Mouse (Mus musculus) hindbrain, embryonic 12.5 days (tissue): ENCODE measurements at regions not wholly inside any gene's neighbourhood (a gene's known extent, or its start where the extent isn't known, plus 50 kb on each side); places are given as distances from the start of the nearest gene placed in this dataset.

Experiments
- ATAC-seq: fragments of 200-750 bp; cut with Nextera tagmentation; 2 replicates; pipeline ENCODE4 v1.8.0; 2017; ENCODE audit warnings: moderate TSS enrichment; ENCODE audit not compliant: low FRiP score
- H3K27ac ChIP-seq: fragments of 300-500 bp; sonication (generic); 2 replicates; pipeline ENCODE4 v1.5.1; 2016; ENCODE audit warnings: mild to moderate bottlenecking
- H3K27me3 ChIP-seq: fragments of 300-500 bp; sonication (generic); 2 replicates; pipeline ENCODE4 v1.6.1; 2016; ENCODE audit warnings: mild to moderate bottlenecking
- H3K36me3 ChIP-seq: fragments of 300-500 bp; sonication (generic); 2 replicates; pipeline ENCODE4 v1.6.1; 2016; ENCODE audit warnings: mild to moderate bottlenecking
- H3K4me1 ChIP-seq: fragments of 300-500 bp; sonication (generic); 2 replicates; pipeline ENCODE4 v1.6.1; 2016
- H3K4me2 ChIP-seq: fragments of 300-500 bp; sonication (generic); replicated peaks from 2 replicates; pipeline ENCODE4 v1.6.1; 2016; ENCODE audit warnings: mild to moderate bottlenecking
- H3K4me3 ChIP-seq: fragments of 300-500 bp; sonication (generic); 2 replicates; pipeline ENCODE4 v1.5.1; 2016; ENCODE audit warnings: mild to moderate bottlenecking
- H3K9ac ChIP-seq: fragments of 300-500 bp; sonication (generic); 2 replicates; pipeline ENCODE4 v1.6.1; 2016; ENCODE audit warnings: mild to moderate bottlenecking, moderate library complexity
- H3K9me3 ChIP-seq: fragments of 300-500 bp; sonication (generic); replicated peaks from 2 replicates; pipeline ENCODE4 v1.6.1; 2016; ENCODE audit warnings: mild to moderate bottlenecking
- WGBS: fragments of 180-500 bp; shearing (Covaris S2); methylation state at CpG from one replicate; pipeline ENCODE4 v1.1.7; 2016; 5-methylcytosine and 5-hydroxymethylcytosine counted together

- no peaks in the 10 kb centered on the region for H3K9me3 ChIP-seq
- WGBS = 44% methylated on average over 5 of the region's 5 CpGs
- ATAC-seq = no peak
- no peak overlapping the region for H3K9ac ChIP-seq
- H3K27ac ChIP-seq = no peak overlapping the region
- no peaks in the 10 kb centered on the region for H3K27me3 ChIP-seq
- no peak overlapping the region for H3K4me3 ChIP-seq
- H3K4me1 ChIP-seq = no peaks in the 10 kb centered on the region
- no peaks in the 10 kb centered on the region for H3K36me3 ChIP-seq
- H3K4me2 ChIP-seq = no peak overlapping the region
These were observed 100.6 kb downstream of the Slc17a6 start for GRCm38 (mm10) chr7:51722420-51722819.

- no peaks in the 10 kb centered on the region for H3K9me3 ChIP-seq
- H3K4me1 ChIP-seq = no peaks in the 10 kb centered on the region
- H3K36me3 ChIP-seq = no peaks in the 10 kb centered on the region
- H3K27ac ChIP-seq = no peak overlapping the region
- WGBS = 84% methylated on average over 5 of the region's 5 CpGs
- no peaks in the 10 kb centered on the region for H3K27me3 ChIP-seq
- ATAC-seq = no peak
- H3K4me3 ChIP-seq = no peak overlapping the region
- H3K9ac ChIP-seq = no peak overlapping the region
- no peak overlapping the region for H3K4me2 ChIP-seq
These were observed 102.1 kb downstream of the Slc17a6 start for GRCm38 (mm10) chr7:51723955-51724354.

GRCm38 (mm10) chr7:51736285-51736684, 114.5 kb downstream of the Slc17a6 start:
- 0 out of 2 replicates have a peak, but pooled peaks have one; percentile 71 for ATAC-seq
- Histone ChIP-seq H3K27me3 (no peaks in the 10 kb centered on the region), H3K36me3 (no peaks in the 10 kb centered on the region), H3K9me3 (no peaks in the 10 kb centered on the region), H3K9ac (no peak overlapping the region), H3K27ac (peak overlapping the region; percentile 66), H3K4me2 (no peak overlapping the region), H3K4me1 (peaks cover 9% of the 10 kb centered on the region; the same call in 1 of the 2 replicates), H3K4me3 (no peak overlapping the region)
- 55% methylated on average over 2 of the region's 2 CpGs for WGBS

GRCm38 (mm10) chr7:51739590-51739989, 117.8 kb downstream of the Slc17a6 start:
- Histone ChIP-seq H3K9ac (no peak overlapping the region), H3K4me1 (peaks cover 9% of the 10 kb centered on the region; the same call in 1 of the 2 replicates), H3K36me3 (no peaks in the 10 kb centered on the region), H3K4me2 (no peak overlapping the region), H3K9me3 (no peaks in the 10 kb centered on the region), H3K27me3 (no peaks in the 10 kb centered on the region), H3K27ac (peak overlapping the region; percentile 53; the same call in 1 of the 2 replicates), H3K4me3 (no peak overlapping the region)
- WGBS = 68% methylated on average over 5 of the region's 5 CpGs
- peak; percentile 71 for ATAC-seq

GRCm38 (mm10) chr7:51740928-51741327, 119.1 kb downstream of the Slc17a6 start:
- H3K9ac ChIP-seq = no peak overlapping the region
- no peaks in the 10 kb centered on the region for H3K36me3 ChIP-seq
- no peak for ATAC-seq
- peak overlapping the region; percentile 41 for H3K27ac ChIP-seq
- WGBS = 85% methylated on average over 5 of the region's 5 CpGs
- H3K4me3 ChIP-seq = no peak overlapping the region
- no peak overlapping the region for H3K4me2 ChIP-seq
- H3K27me3 ChIP-seq = no peaks in the 10 kb centered on the region
- peaks cover 13% of the 10 kb centered on the region for H3K4me1 ChIP-seq
- no peaks in the 10 kb centered on the region for H3K9me3 ChIP-seq

GRCm38 (mm10) chr7:51742720-51743119, 119.1 kb upstream of the Gas2 start:
- Histone ChIP-seq H3K4me2 (no peak overlapping the region), H3K9ac (no peak overlapping the region), H3K4me1 (peaks cover 6% of the 10 kb centered on the region; the same call in 1 of the 2 replicates), H3K36me3 (no peaks in the 10 kb centered on the region), H3K9me3 (no peaks in the 10 kb centered on the region), H3K27me3 (no peaks in the 10 kb centered on the region), H3K4me3 (no peak overlapping the region), H3K27ac (no peak overlapping the region)
- WGBS = 83% methylated on average over 2 of the region's 2 CpGs
- no peak for ATAC-seq

- Histone ChIP-seq H3K9me3 (no peaks in the 10 kb centered on the region), H3K36me3 (no peaks in the 10 kb centered on the region), H3K4me3 (no peak overlapping the region), H3K27ac (peak overlapping the region; percentile 40; the same call in 1 of the 2 replicates), H3K27me3 (no peaks in the 10 kb centered on the region), H3K4me1 (peaks cover 20% of the 10 kb centered on the region), H3K9ac (no peak overlapping the region), H3K4me2 (no peak overlapping the region)
- no peak for ATAC-seq
- 81% methylated on average over 3 of the region's 3 CpGs for WGBS
These were observed 116.2 kb upstream of the Gas2 start for GRCm38 (mm10) chr7:51745598-51745997.

GRCm38 (mm10) chr7:51748633-51749303, 113.0 kb upstream of the Gas2 start:
- ATAC-seq = peak; percentile 93
- H3K27me3 ChIP-seq = 0 out of 2 replicates have a peak, but pooled peaks cover 7% of the 10 kb centered on the region
- no peak overlapping the region for H3K9ac ChIP-seq
- no peak overlapping the region for H3K4me3 ChIP-seq
- H3K4me2 ChIP-seq = peak overlapping the region; percentile 38
- H3K9me3 ChIP-seq = no peaks in the 10 kb centered on the region
- no peaks in the 10 kb centered on the region for H3K36me3 ChIP-seq
- peaks cover 23% of the 10 kb centered on the region for H3K4me1 ChIP-seq
- WGBS = 29% methylated on average over 10 of the region's 10 CpGs
- peak overlapping the region; percentile 92 for H3K27ac ChIP-seq

- H3K36me3 ChIP-seq = no peaks in the 10 kb centered on the region
- 52% methylated on average over 14 of the region's 14 CpGs for WGBS
- H3K4me1 ChIP-seq = peaks cover 27% of the 10 kb centered on the region
- peak overlapping the region; percentile 38 for H3K4me2 ChIP-seq
- H3K4me3 ChIP-seq = no peak overlapping the region
- 0 out of 2 replicates have a peak, but pooled peaks cover 7% of the 10 kb centered on the region for H3K27me3 ChIP-seq
- no peak overlapping the region for H3K9ac ChIP-seq
- H3K9me3 ChIP-seq = no peaks in the 10 kb centered on the region
- H3K27ac ChIP-seq = peak overlapping the region; percentile 92
- ATAC-seq = peak; percentile 62
These were observed 112.3 kb upstream of the Gas2 start for GRCm38 (mm10) chr7:51749304-51750129.

- Histone ChIP-seq H3K36me3 (no peaks in the 10 kb centered on the region), H3K27me3 (peaks cover 10% of the 10 kb centered on the region; the same call in 1 of the 2 replicates), H3K27ac (peak overlapping the region; percentile 92), H3K9ac (no peak overlapping the region), H3K4me1 (peaks cover 30% of the 10 kb centered on the region), H3K4me2 (no peak overlapping the region), H3K4me3 (no peak overlapping the region), H3K9me3 (no peaks in the 10 kb centered on the region)
- no peak for ATAC-seq
- 84% methylated on average over 1 of the region's 1 CpGs for WGBS
These were observed 111.5 kb upstream of the Gas2 start for GRCm38 (mm10) chr7:51750271-51750670.

GRCm38 (mm10) chr7:51753062-51753461, 108.8 kb upstream of the Gas2 start:
- Histone ChIP-seq H3K36me3 (no peaks in the 10 kb centered on the region), H3K4me1 (peaks cover 25% of the 10 kb centered on the region), H3K4me3 (no peak overlapping the region), H3K9ac (no peak overlapping the region), H3K9me3 (no peaks in the 10 kb centered on the region), H3K27ac (0 out of 2 replicates have a peak overlapping the region, but pooled peaks have one; percentile 35), H3K27me3 (peaks cover 14% of the 10 kb centered on the region), H3K4me2 (no peak overlapping the region)
- WGBS = 73% methylated on average over 11 of the region's 11 CpGs
- no peak for ATAC-seq

- Histone ChIP-seq H3K9ac (no peak overlapping the region), H3K4me1 (peaks cover 16% of the 10 kb centered on the region), H3K9me3 (no peaks in the 10 kb centered on the region), H3K4me3 (no peak overlapping the region), H3K27me3 (peaks cover 14% of the 10 kb centered on the region), H3K4me2 (no peak overlapping the region), H3K27ac (peak overlapping the region; percentile 80), H3K36me3 (no peaks in the 10 kb centered on the region)
- ATAC-seq = peak; percentile 92
- 35% methylated on average over 13 of the region's 13 CpGs for WGBS
These were observed 107.5 kb upstream of the Gas2 start for GRCm38 (mm10) chr7:51754208-51754888.
